Mouse (Mus musculus) forebrain, embryonic 13.5 days (tissue): Measurements from ENCODE around the gene Camk2d. TPM values are rescaled to one million over a fixed set of nuclear protein-coding genes. Genes with fewer than 3 reads are reported as not detected.

Experiments
- ATAC-seq: fragments of 200-750 bp; cut with Nextera tagmentation; 2 replicates; pipeline ENCODE4 v1.8.0; 2017
- H3K27ac ChIP-seq: fragments of 300-500 bp; sonication (generic); 2 replicates; pipeline ENCODE4 v1.5.1; 2015; ENCODE audit warnings: inconsistent platforms, mild to moderate bottlenecking, moderate library complexity
- H3K27me3 ChIP-seq: fragments of 300-500 bp; sonication (generic); 2 replicates; pipeline ENCODE4 v1.6.1; 2015; ENCODE audit warnings: mild to moderate bottlenecking, inconsistent platforms
- H3K36me3 ChIP-seq: fragments of 300-500 bp; sonication (generic); 2 replicates; pipeline ENCODE4 v1.6.1; 2015; ENCODE audit warnings: mild to moderate bottlenecking, inconsistent platforms; ENCODE audit not compliant: poor library complexity, severe bottlenecking
- H3K4me1 ChIP-seq: fragments of 300-500 bp; sonication (generic); 2 replicates; pipeline ENCODE4 v1.6.1; 2015; ENCODE audit warnings: inconsistent platforms
- H3K4me2 ChIP-seq: fragments of 300-500 bp; sonication (generic); 2 replicates; pipeline ENCODE4 v1.6.1; 2015; ENCODE audit warnings: inconsistent platforms, mild to moderate bottlenecking, moderate library complexity
- H3K4me3 ChIP-seq: fragments of 300-500 bp; sonication (generic); 2 replicates; pipeline ENCODE4 v1.5.1; 2015; ENCODE audit warnings: mild to moderate bottlenecking, inconsistent platforms
- H3K9ac ChIP-seq: fragments of 300-500 bp; sonication (generic); 2 replicates; pipeline ENCODE4 v1.6.1; 2015; ENCODE audit warnings: mild to moderate bottlenecking, inconsistent platforms
- H3K9me3 ChIP-seq: fragments of 300-500 bp; sonication (generic); replicated peaks from 2 replicates; pipeline ENCODE4 v1.6.1; 2016; ENCODE audit warnings: inconsistent platforms
- WGBS: fragments of 180-500 bp; shearing (Covaris S2); methylation state at CpG from one replicate; pipeline ENCODE4 v1.1.7; 2015; 5-methylcytosine and 5-hydroxymethylcytosine counted together
- polyA plus RNA-seq: library from polyadenylated mRNA; unstranded; fragments of >200 nt; fragmentation: Nextera tagmentation; extraction: Ambion mirVana; gene quantifications from 2 replicates; pipeline ENCODE4 v1.2.1, GENCODE M21; 2015

Gene Camk2d
- polyA plus RNA-seq, 1 experiment from 2014 or later = 17.8 TPM

DNA sequence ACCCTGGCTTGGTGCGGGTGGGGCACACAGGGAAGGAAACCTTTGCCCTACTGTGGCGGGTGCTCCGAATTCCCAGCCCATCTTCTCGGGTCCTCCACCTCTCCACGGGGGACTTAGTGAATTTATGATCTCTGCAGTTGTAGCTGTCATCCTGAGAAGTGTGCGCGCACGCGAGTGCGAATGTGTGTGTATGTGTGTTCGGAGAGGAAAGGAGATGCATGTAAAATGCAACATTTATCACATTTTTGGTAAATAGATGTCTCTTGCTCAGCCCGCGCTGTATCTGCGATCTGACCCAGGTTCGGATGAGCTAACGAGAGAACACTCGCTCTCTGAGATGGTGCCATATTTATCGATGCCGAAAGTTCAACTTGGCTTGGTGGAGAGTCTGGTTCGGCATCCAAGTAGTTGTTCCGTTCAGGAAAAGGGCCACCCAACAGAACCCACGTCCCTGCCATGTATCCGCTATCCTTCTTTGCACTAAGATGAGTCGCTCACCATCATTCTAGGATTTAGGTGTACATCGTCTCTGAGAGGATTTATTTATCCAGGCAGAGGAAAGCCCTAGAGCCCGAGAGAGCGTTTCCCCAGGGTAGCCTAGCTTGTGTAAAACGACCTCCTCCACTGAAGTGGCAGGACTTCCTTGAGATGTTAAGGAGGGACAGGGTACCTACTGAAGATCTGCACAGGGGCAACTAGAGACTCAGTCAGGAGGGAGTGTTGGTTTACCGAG lies 1.7 kb downstream of the Camk2d start:
- H3K9ac ChIP-seq = peak overlapping the region; percentile 86
- H3K27ac ChIP-seq = peak overlapping the region; percentile 92
- no peaks in the 10 kb centered on the region for H3K36me3 ChIP-seq
- H3K4me3 ChIP-seq = peak overlapping the region; percentile 83
- WGBS = under 1% methylated on average over 29 of the region's 29 CpGs
- ATAC-seq = no peak
- no peaks in the 10 kb centered on the region for H3K9me3 ChIP-seq
- peak overlapping the region; percentile 69 for H3K4me2 ChIP-seq
- peaks cover 18% of the 10 kb centered on the region; the same call in 1 of the 2 replicates for H3K4me1 ChIP-seq
- H3K27me3 ChIP-seq = no peaks in the 10 kb centered on the region

DNA sequence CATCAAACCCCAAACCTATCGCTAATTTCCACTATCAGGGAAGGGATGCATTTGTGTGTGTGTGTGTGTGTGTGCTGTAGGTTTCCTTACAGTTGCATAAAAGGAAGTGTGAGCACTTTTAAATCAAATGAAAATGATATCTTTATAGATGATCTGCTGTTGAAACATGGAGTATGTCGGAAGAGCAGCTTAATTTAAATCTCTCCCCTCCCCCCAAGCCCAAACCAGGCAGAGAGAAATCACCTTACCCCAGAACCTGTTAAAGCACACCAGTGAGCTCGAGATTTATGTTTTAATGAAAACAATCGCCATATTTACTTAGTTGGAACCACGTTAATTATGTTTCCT lies 2.2 kb downstream of the Camk2d start:
- Histone ChIP-seq H3K4me3 (peak overlapping the region; percentile 83), H3K4me2 (peak overlapping the region; percentile 69), H3K4me1 (peaks cover 18% of the 10 kb centered on the region; the same call in 1 of the 2 replicates), H3K9ac (peak overlapping the region; percentile 86), H3K27ac (no peak overlapping the region), H3K36me3 (no peaks in the 10 kb centered on the region), H3K27me3 (no peaks in the 10 kb centered on the region), H3K9me3 (no peaks in the 10 kb centered on the region)
- 2% methylated on average over 5 of the region's 5 CpGs for WGBS
- ATAC-seq = no peak

DNA sequence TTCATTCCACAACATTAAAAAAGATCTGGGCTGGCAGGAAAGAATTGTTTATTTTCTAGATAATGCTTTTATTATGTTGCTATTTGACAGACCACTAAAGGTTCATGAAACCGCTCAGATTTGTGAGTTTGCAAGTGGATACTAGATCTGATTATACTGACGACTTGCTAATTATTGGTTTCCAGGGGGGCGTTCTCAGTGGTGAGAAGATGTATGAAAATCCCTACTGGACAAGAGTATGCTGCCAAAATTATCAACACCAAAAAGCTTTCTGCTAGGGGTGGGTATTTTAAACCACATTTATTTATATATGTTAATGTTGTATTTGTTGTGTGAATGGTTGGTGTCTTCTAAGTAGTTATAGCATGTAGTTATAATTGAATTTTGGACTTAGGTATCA lies 2.8 kb downstream of the Camk2d start:
- H3K27me3 ChIP-seq = no peaks in the 10 kb centered on the region
- no peaks in the 10 kb centered on the region for H3K36me3 ChIP-seq
- no peaks in the 10 kb centered on the region for H3K9me3 ChIP-seq
- H3K4me1 ChIP-seq = peaks cover 18% of the 10 kb centered on the region; the same call in 1 of the 2 replicates
- peak overlapping the region; percentile 69 for H3K4me2 ChIP-seq
- no peak for ATAC-seq
- no peak overlapping the region for H3K9ac ChIP-seq
- H3K4me3 ChIP-seq = peak overlapping the region; percentile 83
- 33% methylated on average over 3 of the region's 3 CpGs for WGBS
- no peak overlapping the region for H3K27ac ChIP-seq

DNA sequence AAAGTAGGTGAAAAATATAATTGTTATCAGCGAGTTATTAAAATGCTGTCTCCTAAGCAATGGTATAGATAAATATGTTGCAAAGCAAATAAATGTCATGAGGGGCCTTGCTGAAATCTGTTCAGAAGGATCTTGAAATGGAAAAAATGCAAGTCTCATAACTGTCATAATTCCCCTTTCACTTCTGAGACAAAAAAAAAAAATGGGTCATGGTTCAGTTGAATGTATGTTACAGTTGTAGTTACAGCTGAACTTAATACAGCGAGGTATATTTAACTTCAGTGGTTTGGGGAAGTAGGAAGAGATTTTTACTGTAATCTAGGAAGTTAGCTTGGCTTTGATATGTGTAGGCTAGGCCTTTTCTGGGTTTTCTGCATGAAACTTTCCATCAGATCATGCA lies 3.2 kb downstream of the Camk2d start:
- Histone ChIP-seq H3K4me3 (no peak overlapping the region), H3K36me3 (no peaks in the 10 kb centered on the region), H3K4me1 (peaks cover 18% of the 10 kb centered on the region; the same call in 1 of the 2 replicates), H3K4me2 (peak overlapping the region; percentile 18; the same call in 1 of the 2 replicates), H3K27me3 (no peaks in the 10 kb centered on the region), H3K27ac (no peak overlapping the region), H3K9me3 (no peaks in the 10 kb centered on the region), H3K9ac (no peak overlapping the region)
- WGBS = 80% methylated on average over 2 of the region's 2 CpGs
- ATAC-seq = no peak

DNA sequence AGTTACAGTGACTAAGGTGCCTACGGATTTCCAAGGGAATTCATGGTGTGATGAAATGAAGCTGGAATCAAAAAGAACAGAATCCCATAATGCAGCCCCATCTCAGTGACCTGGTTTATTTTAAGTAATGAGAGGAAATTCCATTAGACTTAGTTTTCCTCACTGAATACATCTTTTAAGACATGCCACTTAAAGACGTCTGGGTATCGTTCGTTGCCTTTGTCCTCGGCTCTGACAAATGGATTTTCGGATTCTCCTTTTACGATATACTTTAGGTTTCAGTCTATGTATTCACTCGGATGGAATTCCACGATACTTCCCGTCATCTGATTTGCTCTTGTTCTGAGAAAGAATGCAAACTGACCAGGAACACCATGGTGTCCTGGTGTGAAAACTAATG lies 3.8 kb downstream of the Camk2d start:
- H3K4me3 ChIP-seq = no peak overlapping the region
- 5% methylated on average over 10 of the region's 10 CpGs for WGBS
- H3K4me2 ChIP-seq = peak overlapping the region; percentile 18; the same call in 1 of the 2 replicates
- no peaks in the 10 kb centered on the region for H3K27me3 ChIP-seq
- no peaks in the 10 kb centered on the region for H3K9me3 ChIP-seq
- H3K4me1 ChIP-seq = peaks cover 18% of the 10 kb centered on the region; the same call in 1 of the 2 replicates
- no peak overlapping the region for H3K27ac ChIP-seq
- H3K9ac ChIP-seq = no peak overlapping the region
- H3K36me3 ChIP-seq = no peaks in the 10 kb centered on the region
- ATAC-seq = no peak

DNA sequence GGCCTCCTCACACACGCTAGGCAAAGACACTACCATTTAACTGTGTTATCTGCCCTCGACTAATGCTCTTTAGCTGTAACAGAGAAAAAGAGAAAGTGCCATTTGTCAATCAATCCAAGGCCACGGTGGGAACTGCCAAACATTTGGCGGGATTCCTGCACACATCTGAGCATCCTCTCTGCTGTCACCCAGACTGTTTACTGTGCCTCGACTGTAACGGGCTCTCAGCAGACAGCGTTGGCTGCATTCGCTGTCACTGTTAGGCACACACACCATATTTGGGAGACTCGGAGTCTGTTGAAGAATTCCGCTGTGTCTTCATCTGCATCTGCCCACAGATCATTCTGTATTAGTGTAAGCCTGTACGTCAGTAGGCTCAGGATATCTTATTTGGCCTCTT lies 6.7 kb downstream of the Camk2d start:
- Histone ChIP-seq H3K9me3 (no peaks in the 10 kb centered on the region), H3K36me3 (no peaks in the 10 kb centered on the region), H3K4me1 (peaks cover 18% of the 10 kb centered on the region; the same call in 1 of the 2 replicates), H3K4me3 (no peak overlapping the region), H3K27ac (no peak overlapping the region), H3K27me3 (no peaks in the 10 kb centered on the region), H3K4me2 (no peak overlapping the region), H3K9ac (no peak overlapping the region)
- peak; percentile 68; the same call in 1 of the 2 replicates for ATAC-seq
- 68% methylated on average over 11 of the region's 11 CpGs for WGBS

DNA sequence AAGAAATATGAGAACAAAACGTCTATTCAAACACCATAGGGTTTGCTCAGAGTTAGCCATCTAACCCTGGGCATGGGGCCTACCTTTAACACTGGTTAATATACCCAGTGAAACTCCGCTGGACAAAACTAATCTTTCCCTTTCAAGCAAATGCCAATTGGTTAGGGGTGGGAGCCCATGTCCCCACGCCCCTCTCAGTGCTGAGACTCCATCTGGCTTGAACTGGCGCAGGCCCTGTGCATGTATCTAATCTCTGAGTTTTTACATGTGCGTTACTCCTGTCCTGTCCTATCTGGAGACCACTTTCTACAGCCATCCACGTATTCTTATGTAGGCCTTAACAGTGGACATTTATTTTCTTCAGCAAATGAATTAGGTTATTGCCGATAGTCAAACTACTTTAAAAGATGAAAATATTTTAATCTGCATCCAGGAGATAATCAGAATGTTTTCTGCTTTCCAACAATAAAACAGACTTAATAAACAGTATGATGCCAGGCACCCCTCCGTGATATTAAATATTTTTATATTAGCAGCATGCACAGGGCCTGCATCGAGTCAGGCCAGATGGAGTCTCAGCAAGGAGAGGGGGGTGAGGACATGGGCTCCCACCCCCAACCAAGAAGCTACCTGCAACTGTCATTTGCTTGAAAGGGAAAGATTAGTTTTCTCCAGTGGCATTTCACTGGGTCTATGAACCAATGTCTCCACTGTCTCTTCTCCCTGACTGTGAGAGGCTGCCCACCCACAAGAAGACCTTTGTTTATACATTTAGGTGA lies 8.7 kb downstream of the Camk2d start:
- no peak overlapping the region for H3K4me2 ChIP-seq
- H3K4me1 ChIP-seq = peaks cover 7% of the 10 kb centered on the region; the same call in 1 of the 2 replicates
- no peak for ATAC-seq
- H3K27ac ChIP-seq = no peak overlapping the region
- H3K9ac ChIP-seq = no peak overlapping the region
- H3K9me3 ChIP-seq = no peaks in the 10 kb centered on the region
- H3K4me3 ChIP-seq = no peak overlapping the region
- WGBS = 82% methylated on average over 9 of the region's 9 CpGs
- no peaks in the 10 kb centered on the region for H3K27me3 ChIP-seq
- no peaks in the 10 kb centered on the region for H3K36me3 ChIP-seq

DNA sequence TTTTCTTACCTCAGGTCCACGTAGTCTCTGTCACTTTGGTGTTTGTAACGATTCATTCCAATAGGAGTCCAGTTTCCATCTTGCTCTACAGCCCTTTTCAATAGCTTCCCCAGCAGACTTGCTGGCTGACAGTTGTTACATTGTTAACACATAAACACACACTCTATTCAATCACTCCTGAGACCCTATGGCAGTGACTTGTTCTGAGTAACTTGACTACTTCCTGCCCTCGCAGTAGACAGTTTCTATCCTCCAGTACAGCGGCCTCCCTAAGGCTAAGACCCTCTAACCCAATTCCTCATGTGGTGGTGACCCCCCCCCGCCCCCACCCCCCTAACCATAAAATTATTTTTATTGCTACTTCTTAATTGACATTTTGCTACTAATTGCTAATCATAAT lies 13.2 kb downstream of the Camk2d start:
- H3K4me3 ChIP-seq = no peak overlapping the region
- H3K9ac ChIP-seq = no peak overlapping the region
- no peak overlapping the region for H3K4me2 ChIP-seq
- H3K4me1 ChIP-seq = 0 out of 2 replicates have a peak, but pooled peaks cover 3% of the 10 kb centered on the region
- H3K9me3 ChIP-seq = no peaks in the 10 kb centered on the region
- H3K36me3 ChIP-seq = no peaks in the 10 kb centered on the region
- peak; percentile 31; the same call in 1 of the 2 replicates for ATAC-seq
- no peak overlapping the region for H3K27ac ChIP-seq
- 71% methylated on average over 5 of the region's 5 CpGs for WGBS
- H3K27me3 ChIP-seq = no peaks in the 10 kb centered on the region

DNA sequence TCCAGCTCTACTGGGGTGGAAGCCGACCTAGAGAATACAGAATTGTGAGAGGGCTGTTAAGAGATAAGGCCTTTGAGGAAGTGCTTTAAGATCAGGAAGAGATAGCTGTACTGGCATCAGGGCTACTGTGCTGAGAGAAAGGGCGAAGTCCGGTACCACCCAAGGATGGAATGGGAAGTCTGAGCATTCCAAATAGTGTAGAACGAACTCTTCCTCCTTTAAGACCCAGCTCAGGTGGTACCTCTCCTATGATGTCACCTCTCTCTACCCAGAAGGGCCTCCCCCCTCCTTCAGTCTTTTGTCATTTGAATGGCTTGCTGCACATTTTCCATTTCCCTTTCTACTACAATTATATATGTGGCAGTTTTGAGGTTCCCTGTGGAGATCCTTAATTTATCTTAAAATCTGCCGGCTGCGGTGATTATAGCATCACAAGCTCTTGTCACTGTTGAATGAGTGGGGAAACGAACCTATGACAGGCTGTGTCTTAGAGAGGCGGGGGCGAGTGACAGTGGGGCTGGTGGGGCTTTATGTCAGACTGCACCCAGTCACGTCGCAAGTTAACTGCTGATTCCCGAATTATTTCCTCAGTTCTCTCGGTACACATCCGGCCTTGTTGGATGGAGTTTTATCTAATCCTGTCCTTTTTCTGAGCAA lies 13.8 kb downstream of the Camk2d start:
- ATAC-seq = peak; percentile 71

DNA sequence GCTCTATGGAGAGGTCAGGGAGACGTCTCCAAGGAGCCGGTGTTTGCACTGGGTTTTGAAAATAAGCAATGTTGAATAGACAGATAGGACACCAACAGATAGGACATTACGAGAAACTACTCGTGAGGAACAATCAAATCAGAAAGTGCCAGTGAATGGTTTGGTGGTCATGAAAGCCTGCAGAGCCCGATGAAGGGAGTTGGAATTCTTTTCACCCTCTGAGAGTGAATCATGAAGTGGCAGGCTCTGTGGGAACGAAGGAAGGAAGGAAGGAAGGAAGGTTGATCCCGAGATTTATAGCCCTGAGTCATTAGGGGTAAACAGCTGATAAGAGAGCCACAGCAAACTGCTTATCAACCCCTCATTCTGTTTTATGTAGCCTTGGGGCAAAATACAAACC lies 15.5 kb downstream of the Camk2d start:
- no peak overlapping the region for H3K4me2 ChIP-seq
- H3K9me3 ChIP-seq = no peaks in the 10 kb centered on the region
- H3K27ac ChIP-seq = no peak overlapping the region
- no peak overlapping the region for H3K4me3 ChIP-seq
- ATAC-seq = no peak
- H3K9ac ChIP-seq = no peak overlapping the region
- H3K4me1 ChIP-seq = 0 out of 2 replicates have a peak, but pooled peaks cover 3% of the 10 kb centered on the region
- 21% methylated on average over 7 of the region's 7 CpGs for WGBS
- H3K27me3 ChIP-seq = no peaks in the 10 kb centered on the region
- no peaks in the 10 kb centered on the region for H3K36me3 ChIP-seq

More for the DNA sequence above, 13.8 kb downstream of the Camk2d start:
- Histone ChIP-seq H3K9ac (no peak overlapping the region), H3K4me1 (0 out of 2 replicates have a peak, but pooled peaks cover 3% of the 10 kb centered on the region), H3K4me3 (no peak overlapping the region), H3K27me3 (no peaks in the 10 kb centered on the region), H3K4me2 (no peak overlapping the region), H3K27ac (no peak overlapping the region), H3K9me3 (no peaks in the 10 kb centered on the region), H3K36me3 (no peaks in the 10 kb centered on the region)
- 58% methylated on average over 14 of the region's 14 CpGs for WGBS

DNA sequence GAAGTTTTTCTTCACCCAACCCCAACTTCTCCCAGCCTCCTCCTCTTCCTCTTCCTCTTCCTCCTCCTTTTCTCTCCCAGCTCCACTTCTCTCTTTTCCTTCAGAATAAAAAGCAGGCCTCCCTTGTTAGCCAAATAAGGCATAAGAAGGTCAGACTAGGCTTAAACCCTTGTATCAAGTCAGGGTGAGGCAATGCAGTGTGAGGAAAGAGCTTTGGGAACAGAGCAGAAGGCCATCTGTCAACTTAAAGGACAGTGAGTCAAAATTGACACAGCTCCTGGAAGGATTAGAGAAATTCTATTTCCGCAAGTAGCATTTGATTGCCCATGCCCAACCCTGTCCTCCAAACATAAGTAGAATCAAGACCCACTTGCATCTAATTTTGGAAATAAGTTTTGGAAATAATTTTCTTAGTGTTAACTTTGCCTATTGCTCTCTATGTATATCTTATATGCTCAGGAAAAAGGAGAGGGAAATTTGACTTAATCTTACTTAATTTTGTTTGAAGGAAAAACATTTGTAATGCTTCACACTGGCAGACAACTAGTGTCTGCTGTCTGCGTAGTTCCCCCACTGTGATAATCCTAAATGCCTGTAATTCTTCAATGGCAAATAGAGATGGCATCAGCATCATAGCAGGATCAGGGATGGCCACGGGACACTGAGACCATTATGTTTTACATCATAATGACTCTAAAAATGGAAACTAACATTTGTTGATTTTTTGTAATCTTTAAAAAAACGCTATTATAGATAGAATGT lies 16.8 kb downstream of the Camk2d start:
- no peaks in the 10 kb centered on the region for H3K9me3 ChIP-seq
- H3K9ac ChIP-seq = no peak overlapping the region
- H3K36me3 ChIP-seq = no peaks in the 10 kb centered on the region
- 0 out of 2 replicates have a peak, but pooled peaks cover 3% of the 10 kb centered on the region for H3K4me1 ChIP-seq
- H3K4me2 ChIP-seq = no peak overlapping the region
- no peak for ATAC-seq
- WGBS = 41% methylated on average over 4 of the region's 4 CpGs
- no peak overlapping the region for H3K27ac ChIP-seq
- H3K27me3 ChIP-seq = no peaks in the 10 kb centered on the region
- no peak overlapping the region for H3K4me3 ChIP-seq
